Mouse (Mus musculus) right cerebral cortex, adult 18-20 months (tissue): Measurements from ENCODE around the gene Mad2l2.

Experiments used
- DNase-seq: peaks from one replicate; pipeline ENCODE4 v3.0.0; 2022; ENCODE audit warnings: mixed read lengths

Gene Mad2l2

GRCm38 (mm10) chr4:148130133-148130532 lies at the start of gene Mad2l2:
Mad2l2 (plus strand) TSS chr4:148130384.
- no peak for DNase-seq

GRCm38 (mm10) chr4:148080597-148080973 lies 49.6 kb upstream of the Mad2l2 start:
- no peak for DNase-seq

DNA sequence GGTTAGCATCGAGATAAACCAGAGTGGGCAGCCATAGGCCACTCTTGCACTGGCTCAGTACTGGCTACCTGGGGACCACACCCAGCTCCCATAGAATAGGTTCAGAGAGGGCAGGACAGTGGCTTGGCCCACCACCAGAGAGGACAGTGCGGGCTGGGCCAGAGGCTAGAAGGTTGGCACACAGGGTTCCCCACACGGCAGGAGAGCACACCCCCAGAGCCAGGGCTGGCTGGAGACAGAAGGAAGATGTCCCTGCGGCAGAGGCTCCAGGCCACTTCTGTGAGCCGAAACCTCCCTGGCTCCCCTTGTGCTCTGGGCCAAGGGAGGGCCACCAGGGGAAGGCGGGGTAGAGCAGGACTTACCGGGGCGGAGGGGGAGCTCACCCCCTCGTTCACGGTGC lies 49.0 kb upstream of the Mad2l2 start:
- no peak for DNase-seq

DNA sequence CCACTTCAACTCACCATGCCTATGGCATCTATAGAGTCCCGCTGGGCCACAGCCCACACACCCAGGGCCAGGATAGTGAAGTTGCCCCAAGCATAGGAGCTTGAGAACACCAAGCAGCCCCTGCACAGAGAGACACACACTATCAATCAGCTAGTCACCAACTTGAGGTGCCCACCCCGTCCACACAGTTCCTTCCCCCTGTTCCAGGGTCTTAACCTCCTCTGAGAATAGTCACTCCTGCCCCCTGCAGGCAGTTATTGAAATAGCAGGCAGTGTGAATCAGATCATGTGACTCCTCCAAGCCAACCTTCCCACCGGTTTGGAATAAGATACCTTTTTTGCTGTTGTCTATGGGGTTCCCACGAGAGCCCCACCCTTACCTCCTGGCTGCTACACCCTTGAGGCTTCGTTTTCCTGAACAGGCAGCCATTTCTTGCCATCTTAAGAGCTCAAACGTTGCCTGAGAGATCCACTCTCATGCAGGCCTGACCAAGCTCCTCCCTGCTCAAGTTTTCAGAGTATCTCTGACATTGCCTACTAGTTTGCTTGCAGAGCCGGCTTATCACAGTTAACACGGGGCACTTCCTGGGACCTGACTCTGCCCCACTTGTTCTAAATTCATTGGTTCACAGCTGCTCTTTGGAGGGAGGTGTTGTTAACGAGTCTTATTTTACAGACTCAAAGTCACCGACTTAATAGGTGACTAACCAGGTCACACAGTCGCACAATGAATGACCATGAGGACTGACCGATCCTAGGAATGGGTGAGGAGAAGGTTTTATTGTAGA lies 47.7 kb upstream of the Mad2l2 start:
- DNase-seq = no peak

DNA sequence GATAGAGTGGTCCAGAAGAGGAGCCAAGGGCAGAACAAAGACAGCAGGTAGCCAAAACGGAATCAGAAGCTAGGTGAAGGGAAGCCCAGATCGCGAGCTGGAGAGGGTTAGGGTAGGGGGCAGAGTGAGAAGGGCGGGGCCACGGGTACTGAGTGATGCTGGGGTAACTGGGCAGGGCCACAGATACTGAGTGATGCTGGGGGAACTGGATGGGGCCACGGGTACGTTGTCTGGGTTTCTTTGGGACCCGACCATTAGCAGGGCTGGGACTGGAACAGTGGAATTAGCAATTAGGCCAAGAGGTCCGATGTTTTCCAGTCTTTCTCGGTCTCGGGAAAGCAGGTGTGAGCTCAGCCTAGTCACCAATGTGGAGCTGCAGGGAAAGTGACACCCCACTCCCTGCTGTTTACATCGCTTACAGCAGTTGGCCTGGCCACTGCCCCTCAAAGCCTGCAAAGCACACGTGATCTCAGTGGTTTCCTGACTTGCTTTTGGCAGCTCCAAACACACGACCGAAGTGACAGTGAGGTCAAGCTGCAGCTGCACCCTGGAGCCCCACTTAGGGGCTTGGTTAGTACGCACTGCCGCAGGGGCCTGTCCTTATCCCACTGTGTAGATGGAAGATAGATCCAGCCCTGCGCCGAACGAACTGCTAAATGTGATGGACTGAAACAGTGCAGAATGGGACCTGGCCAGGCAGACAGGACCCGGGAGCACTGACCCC lies 46.8 kb upstream of the Mad2l2 start:
- no peak for DNase-seq

DNA sequence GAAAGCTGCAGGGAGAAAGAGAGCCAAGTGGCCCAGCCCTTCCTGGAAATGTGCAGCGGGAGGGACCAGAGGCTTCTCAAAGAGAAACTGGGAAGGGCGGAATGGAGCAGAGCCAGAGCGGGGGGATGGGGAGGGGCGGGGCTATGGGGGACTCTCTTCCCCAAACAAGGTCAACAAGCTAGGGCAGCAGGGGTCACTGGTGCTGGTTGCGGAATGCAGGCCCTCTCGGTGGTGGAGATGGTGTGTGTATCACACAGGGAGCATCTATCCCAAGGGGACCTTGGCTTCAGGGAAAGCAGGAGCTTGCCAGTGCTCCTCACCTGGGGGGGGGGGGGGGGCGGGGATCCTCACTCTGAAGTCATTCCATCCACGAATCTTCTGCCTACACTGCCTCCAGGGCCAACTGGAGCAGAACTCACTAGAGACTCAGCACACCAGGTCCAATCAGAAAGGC lies 45.9 kb upstream of the Mad2l2 start:
- no peak for DNase-seq

- no peak for DNase-seq
Observed at GRCm38 (mm10) chr4:148085131-148085906, 44.9 kb upstream of the Mad2l2 start.

DNA sequence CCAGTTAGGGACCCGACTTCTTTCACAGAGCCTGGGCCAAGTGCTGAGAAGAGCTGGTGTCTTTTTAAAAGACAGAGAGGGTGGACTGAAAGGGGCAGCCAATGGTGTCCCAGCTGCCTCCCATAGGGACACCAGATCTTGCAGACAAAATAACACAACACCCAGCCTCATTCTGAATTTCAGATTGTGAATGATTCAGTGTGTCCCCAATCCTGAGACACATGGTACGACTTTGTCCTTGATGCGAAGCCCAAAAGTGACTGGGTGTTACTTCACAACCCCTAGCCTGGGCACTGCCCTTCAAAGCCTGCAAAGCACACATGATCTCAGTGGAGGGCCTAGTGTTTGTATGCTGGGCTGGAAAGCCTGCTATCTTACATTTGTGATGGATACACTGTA lies 44.3 kb upstream of the Mad2l2 start:
- DNase-seq = no peak

- DNase-seq = no peak
Observed at GRCm38 (mm10) chr4:148087091-148087906, 42.9 kb upstream of the Mad2l2 start.

GRCm38 (mm10) chr4:148087907-148088527 lies 42.2 kb upstream of the Mad2l2 start, which contains the start of gene Agtrap:
Agtrap (minus strand) TSS chr4:148088031.
- DNase-seq = peak; percentile 95

- no peak for DNase-seq
Observed at GRCm38 (mm10) chr4:148089166-148089565, 41.0 kb upstream of the Mad2l2 start.

DNA sequence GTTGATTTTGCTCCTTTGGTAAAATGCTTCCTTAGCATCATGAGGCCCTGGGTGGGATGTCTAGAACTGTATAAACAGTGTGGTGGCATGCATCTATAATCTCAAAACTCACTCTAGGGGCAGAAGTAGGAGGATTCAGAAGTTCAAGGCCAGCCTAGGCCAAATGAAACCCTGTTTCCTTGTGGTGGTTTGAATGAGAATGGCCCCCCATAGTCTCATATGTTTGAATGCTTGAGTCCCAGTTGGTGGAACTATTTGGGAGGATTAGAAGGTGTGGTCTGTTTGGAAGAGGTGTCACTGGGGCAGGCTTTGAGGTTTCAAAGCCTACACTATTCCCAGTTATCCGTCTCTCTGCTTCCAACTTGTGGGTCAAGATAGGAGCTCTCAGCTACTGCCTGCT lies 39.0 kb upstream of the Mad2l2 start:
- no peak for DNase-seq

- no peak for DNase-seq
Observed at GRCm38 (mm10) chr4:148092551-148093271, 37.5 kb upstream of the Mad2l2 start.

GRCm38 (mm10) chr4:148094161-148094560 lies 36.0 kb upstream of the Mad2l2 start:
- no peak for DNase-seq

DNA sequence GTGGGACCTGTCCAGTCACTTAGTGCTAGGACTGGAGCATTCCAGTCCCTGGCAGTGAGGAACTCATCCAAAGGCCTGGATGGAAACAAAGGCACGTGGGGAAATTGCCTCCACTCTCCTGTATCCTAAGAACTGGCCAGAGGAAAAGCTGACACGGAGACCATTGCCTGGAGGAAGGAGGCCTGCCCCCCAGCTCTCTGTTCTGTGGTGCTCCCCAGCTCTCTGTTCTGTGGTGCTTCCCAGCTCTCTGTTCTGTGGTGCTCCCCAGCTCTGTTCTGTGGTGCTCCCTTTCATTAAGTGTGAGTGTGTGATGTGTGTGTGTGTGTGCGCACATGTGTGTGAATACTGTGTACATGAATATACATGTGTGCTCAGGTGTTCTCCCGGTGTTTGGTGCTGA lies 35.1 kb upstream of the Mad2l2 start:
- DNase-seq = no peak

DNA sequence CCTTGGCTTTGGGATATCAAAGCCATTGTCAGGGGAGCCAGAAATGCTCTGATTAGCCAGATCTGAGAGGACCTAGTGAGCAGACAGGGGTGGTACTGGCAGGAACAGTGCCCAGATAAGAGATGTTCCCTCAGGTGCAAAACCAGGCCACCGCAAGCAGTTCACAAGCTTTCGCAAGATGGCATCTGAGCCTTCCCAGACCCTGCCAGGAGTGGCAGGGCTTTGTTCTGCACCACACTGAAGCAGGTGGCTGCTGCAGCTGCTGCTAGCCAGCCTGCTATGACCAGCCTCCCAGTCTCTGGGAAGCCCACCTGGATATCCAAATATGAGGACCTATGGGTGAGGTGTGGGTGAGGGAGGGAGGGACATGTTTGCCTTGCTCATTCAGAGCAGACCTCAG lies 32.2 kb upstream of the Mad2l2 start:
- DNase-seq = no peak

- DNase-seq = no peak
Observed at GRCm38 (mm10) chr4:148098666-148099065, 31.5 kb upstream of the Mad2l2 start.

GRCm38 (mm10) chr4:148101801-148102527 lies 28.2 kb upstream of the Mad2l2 start:
- DNase-seq = peak; percentile 69

DNA sequence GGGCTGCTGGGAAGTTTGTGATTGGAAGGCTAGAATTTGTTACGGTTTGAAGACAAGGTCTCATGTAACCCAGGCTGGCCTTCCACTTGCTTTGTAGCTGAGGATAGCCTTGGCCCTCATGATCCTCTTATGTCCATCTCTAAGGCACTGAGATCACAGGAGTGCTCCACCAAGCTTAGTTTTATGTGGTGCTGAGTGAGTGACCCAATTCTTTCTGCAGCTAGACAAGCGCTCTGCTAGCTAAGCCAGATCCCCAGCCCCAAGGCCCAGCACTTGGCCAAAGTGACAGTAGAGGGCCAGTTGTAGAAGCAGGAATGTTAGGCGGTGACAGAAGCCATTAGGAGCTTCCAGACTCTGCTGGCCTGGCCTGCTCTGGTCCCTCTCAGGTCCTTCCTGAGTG lies 26.0 kb upstream of the Mad2l2 start:
- DNase-seq = no peak

DNA sequence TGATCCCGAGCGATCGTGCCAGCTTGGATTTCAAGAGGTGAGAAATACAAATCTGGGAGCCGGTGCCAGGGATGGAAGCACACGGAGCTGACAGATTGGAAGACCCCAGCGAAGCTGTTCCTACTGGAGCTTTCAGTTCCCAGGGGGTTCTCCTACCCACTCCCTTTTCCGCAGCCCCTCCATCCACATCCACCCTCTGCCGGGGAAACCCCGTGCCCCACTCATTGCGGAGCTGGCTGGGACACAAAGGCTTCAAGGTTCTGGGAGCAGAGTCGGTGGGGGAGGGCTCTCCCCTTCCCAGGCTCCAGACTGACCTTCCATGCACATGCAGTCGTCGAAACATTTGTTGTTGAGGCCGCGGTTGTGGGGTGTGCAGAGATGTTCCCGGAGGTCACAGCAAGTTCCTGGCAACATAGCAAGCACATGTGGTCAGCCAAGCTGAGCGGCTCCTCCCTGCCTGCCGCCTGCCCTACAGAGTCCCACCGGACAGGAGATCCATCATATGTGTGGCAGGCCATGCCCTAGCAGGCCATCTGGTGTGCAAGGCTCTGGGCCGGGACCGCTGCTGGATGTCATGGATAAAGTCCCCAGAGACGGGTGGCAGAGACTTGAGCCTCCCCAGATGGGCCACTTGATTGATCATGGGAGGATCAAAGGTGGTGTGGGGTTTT lies 22.4 kb upstream of the Mad2l2 start:
- DNase-seq = no peak
